Mouse (Mus musculus): ENCODE results near the gene Rnf187.

The Rnf187 gene

GRCm38 (mm10) chr11:58938322-58939087 is at the start of gene Rnf187:
TSS of gene Rnf187 (minus strand) at chr11:58938916.
- peak; percentile 66 for DNase-seq (ENCODE audit: low spot score)

- DNase-seq (ENCODE audit: low spot score) = no peak
Observed at GRCm38 (mm10) chr11:58985299-58985917, 46.7 kb upstream of the Rnf187 start.

GRCm38 (mm10) chr11:58984657-58985056 is 45.9 kb upstream of the Rnf187 start:
- no peak for DNase-seq (ENCODE audit: low spot score)

GRCm38 (mm10) chr11:58983691-58984341 is 45.1 kb upstream of the Rnf187 start:
- DNase-seq (ENCODE audit: low spot score) = no peak

- no peak for DNase-seq (ENCODE audit: low spot score)
Observed at GRCm38 (mm10) chr11:58982471-58983097, 43.9 kb upstream of the Rnf187 start.

- no peak for DNase-seq (ENCODE audit: low spot score)
Observed at GRCm38 (mm10) chr11:58981541-58982447, 43.1 kb upstream of the Rnf187 start.

- DNase-seq (ENCODE audit: low spot score) = no peak
Observed at GRCm38 (mm10) chr11:58980381-58980990, 41.8 kb upstream of the Rnf187 start.

GRCm38 (mm10) chr11:58979661-58980060 is 40.9 kb upstream of the Rnf187 start:
- no peak for DNase-seq (ENCODE audit: low spot score)

- DNase-seq (ENCODE audit: low spot score) = no peak
Observed at GRCm38 (mm10) chr11:58979183-58979582, 40.5 kb upstream of the Rnf187 start.

GRCm38 (mm10) chr11:58978706-58979030 is 40.0 kb upstream of the Rnf187 start:
- no peak for DNase-seq (ENCODE audit: low spot score)

GRCm38 (mm10) chr11:58978027-58978705 is 39.5 kb upstream of the Rnf187 start, which contains the start of gene Trim11:
TSS of gene Trim11 (plus strand) at chr11:58978093.
- peak; percentile 29 for DNase-seq (ENCODE audit: low spot score)

- DNase-seq (ENCODE audit: low spot score) = no peak
Observed at GRCm38 (mm10) chr11:58977607-58978026, 38.9 kb upstream of the Rnf187 start.

GRCm38 (mm10) chr11:58977150-58977549 is 38.4 kb upstream of the Rnf187 start:
- no peak for DNase-seq (ENCODE audit: low spot score)

- DNase-seq (ENCODE audit: low spot score) = no peak
Observed at GRCm38 (mm10) chr11:58974414-58974813, 35.7 kb upstream of the Rnf187 start.

- no peak for DNase-seq (ENCODE audit: low spot score)
Observed at GRCm38 (mm10) chr11:58971796-58972195, 33.1 kb upstream of the Rnf187 start.

- no peak for DNase-seq (ENCODE audit: low spot score)
Observed at GRCm38 (mm10) chr11:58970831-58971530, 32.3 kb upstream of the Rnf187 start.

- DNase-seq (ENCODE audit: low spot score) = no peak
Observed at GRCm38 (mm10) chr11:58969659-58970058, 30.9 kb upstream of the Rnf187 start.

- DNase-seq (ENCODE audit: low spot score) = no peak
Observed at GRCm38 (mm10) chr11:58969027-58969426, 30.3 kb upstream of the Rnf187 start.

GRCm38 (mm10) chr11:58968551-58968950 is 29.8 kb upstream of the Rnf187 start:
- DNase-seq (ENCODE audit: low spot score) = no peak

GRCm38 (mm10) chr11:58967346-58967745 is 28.6 kb upstream of the Rnf187 start:
- no peak for DNase-seq (ENCODE audit: low spot score)
